Mouse (Mus musculus) C2C12 (cell line): ENCODE measurements around the gene Hba-x.

Experiments used
- CEBPB ChIP-seq: IDR thresholded peaks from one replicate; pipeline ENCODE4 v1.6.1; 2011; ENCODE audit warnings: low read depth, mild to moderate bottlenecking, control low read depth, moderate library complexity
- CTCF ChIP-seq: IDR thresholded peaks from one replicate; pipeline ENCODE4 v1.5.1; 2011; ENCODE audit not compliant: control insufficient read depth, insufficient read depth, insufficient read length
- FOSL1 ChIP-seq: IDR thresholded peaks from one replicate; pipeline ENCODE4 v1.8.0; 2011; ENCODE audit warnings: mild to moderate bottlenecking, low read length; ENCODE audit not compliant: poor library complexity, insufficient read depth, severe bottlenecking
- MAX ChIP-seq: IDR thresholded peaks from one replicate; pipeline ENCODE4 v1.6.1; 2011; ENCODE audit warnings: mild to moderate bottlenecking, control low read depth
- MYOD1 ChIP-seq: IDR thresholded peaks from one replicate; pipeline ENCODE4 v1.6.1; 2011; ENCODE audit warnings: low read depth; ENCODE audit not compliant: control insufficient read depth, insufficient read length
- MYOG ChIP-seq: IDR thresholded peaks from one replicate; pipeline ENCODE4 v1.6.1; 2011; ENCODE audit not compliant: control insufficient read depth, insufficient read length; ENCODE audit errors: extremely low read depth
- USF1 ChIP-seq: IDR thresholded peaks from one replicate; pipeline ENCODE4 v1.6.1; 2011; ENCODE audit warnings: low read depth, mild to moderate bottlenecking, control low read depth, moderate library complexity

GRCm38 (mm10) chr11:32238093-32238860, 37.9 kb upstream of the Hba-x start:
- TF ChIP-seq MYOD1 = no peak
- peak; percentile 94 for TF ChIP-seq CTCF
- TF ChIP-seq MAX = no peak
- TF ChIP-seq FOSL1 = no peak
- TF ChIP-seq CEBPB = no peak
- TF ChIP-seq MYOG = no peak
- no peak for TF ChIP-seq USF1
